Mouse (Mus musculus) forebrain, embryonic 11.5 days (tissue): ENCODE measurements around the gene Fat3. TPM values are rescaled to one million over a fixed set of nuclear protein-coding genes. Genes with fewer than 3 reads are reported as not detected.

ENCODE experiments used
- ATAC-seq: fragments of 200-750 bp; cut with Nextera tagmentation; replicated peaks from 2 replicates; pipeline ENCODE4 v1.8.0; 2017; ENCODE audit warnings: moderate TSS enrichment; ENCODE audit not compliant: low FRiP score
- DNase-seq: peaks from one replicate; pipeline ENCODE4 v3.0.0-alpha.2; 2017; ENCODE audit warnings: low spot score
- H3K27ac ChIP-seq: fragments of 300-500 bp; sonication (generic); 2 replicates; pipeline ENCODE4 v1.5.1; 2014; ENCODE audit warnings: low read depth, low read length
- H3K27me3 ChIP-seq: fragments of 300-500 bp; sonication (generic); 2 replicates; pipeline ENCODE4 v1.6.1; 2014; ENCODE audit warnings: mild to moderate bottlenecking, low read length, mixed read lengths; ENCODE audit not compliant: control insufficient read depth, insufficient read depth
- H3K36me3 ChIP-seq: fragments of 300-500 bp; sonication (generic); 2 replicates; pipeline ENCODE4 v1.6.1; 2014; ENCODE audit warnings: mild to moderate bottlenecking, low read length, moderate library complexity, mixed read lengths; ENCODE audit not compliant: control insufficient read depth, insufficient read depth
- H3K4me1 ChIP-seq: fragments of 300-500 bp; sonication (generic); replicated peaks from 2 replicates; pipeline ENCODE4 v1.6.1; 2014; ENCODE audit warnings: low read length, mixed read lengths; ENCODE audit not compliant: control insufficient read depth, insufficient read depth
- H3K4me2 ChIP-seq: fragments of 300-500 bp; sonication (generic); 2 replicates; pipeline ENCODE4 v1.6.1; 2014; ENCODE audit warnings: low read depth, mild to moderate bottlenecking, low read length, moderate library complexity, mixed read lengths; ENCODE audit not compliant: severe bottlenecking
- H3K4me3 ChIP-seq: fragments of 300-500 bp; sonication (generic); 2 replicates; pipeline ENCODE4 v1.5.1; 2014; ENCODE audit warnings: low read depth, low read length
- H3K9ac ChIP-seq: fragments of 300-500 bp; sonication (generic); 2 replicates; pipeline ENCODE4 v1.6.1; 2014; ENCODE audit warnings: low read length
- H3K9me3 ChIP-seq: fragments of 300-500 bp; sonication (generic); 2 replicates; pipeline ENCODE4 v1.6.1; 2016; ENCODE audit warnings: low read length, mixed read lengths; ENCODE audit not compliant: control insufficient read depth
- WGBS: fragments of 180-500 bp; shearing (Covaris S2); extraction: QIAGEN DNeasy Blood & Tissue Kit; methylation state at CpG from one replicate; pipeline ENCODE4 v1.1.7; 2014; 5-methylcytosine and 5-hydroxymethylcytosine counted together
- polyA plus RNA-seq: library from polyadenylated mRNA; unstranded; fragments of >200 nt; fragmentation: Nextera tagmentation; extraction: Ambion mirVana; gene quantifications from 2 replicates; pipeline ENCODE4 v1.2.1, GENCODE M21; 2014

The Fat3 gene
- polyA plus RNA-seq, 1 experiment from 2014 or later = 12.4 TPM

DNA sequence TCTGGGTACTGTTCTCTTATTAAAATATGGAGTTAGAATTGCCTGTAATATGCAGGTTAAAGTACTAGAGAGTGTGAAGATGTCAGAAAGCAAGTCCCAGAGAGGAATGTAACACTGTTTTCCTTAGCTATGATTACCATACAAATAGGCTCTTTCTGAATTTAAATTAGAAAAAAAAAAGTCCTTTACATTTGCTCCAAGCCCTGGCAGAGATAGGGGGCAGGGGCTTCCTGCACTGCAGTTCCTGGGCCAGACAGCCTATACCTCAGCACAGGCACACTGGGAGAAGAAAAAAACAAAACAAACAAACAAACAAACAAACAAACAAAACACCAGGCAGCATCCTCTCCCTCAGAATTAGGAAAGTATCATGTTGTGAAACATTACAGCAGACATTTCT, 274.5 kb downstream of the Fat3 start:
- Histone ChIP-seq H3K27me3 (no peaks in the 10 kb centered on the region), H3K36me3 (no peaks in the 10 kb centered on the region), H3K4me1 (peaks cover 9% of the 10 kb centered on the region; the same call in 1 of the 2 replicates), H3K9ac (no peak overlapping the region), H3K4me3 (no peak overlapping the region), H3K9me3 (no peaks in the 10 kb centered on the region), H3K27ac (no peak overlapping the region), H3K4me2 (no peak overlapping the region)
- DNase-seq (no peak), ATAC-seq (no peak)

DNA sequence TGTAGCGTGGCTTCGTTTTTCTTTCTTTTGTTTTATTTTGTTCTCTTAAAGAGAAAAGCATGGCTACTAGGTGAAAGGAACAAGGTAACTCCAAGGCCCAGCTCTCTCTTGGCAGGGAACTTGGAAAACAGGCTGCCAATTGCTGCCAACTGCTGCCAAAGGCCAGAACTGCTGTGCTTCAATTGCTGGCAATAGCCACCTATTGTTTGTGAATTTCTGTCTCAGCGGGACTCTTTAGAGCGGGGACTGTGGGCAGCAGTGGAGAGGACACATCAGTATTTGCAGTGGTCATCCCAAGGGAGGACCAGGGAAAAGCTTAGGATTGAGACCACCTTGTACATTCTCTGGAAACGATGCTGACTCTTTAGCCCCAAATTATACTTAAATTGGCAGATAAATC, 279.2 kb downstream of the Fat3 start:
- DNase-seq = no peak
- ATAC-seq = no peak
- no peak overlapping the region for H3K4me2 ChIP-seq
- no peak overlapping the region for H3K27ac ChIP-seq
- WGBS = 46% methylated on average over 5 of the region's 5 CpGs
- H3K36me3 ChIP-seq = no peaks in the 10 kb centered on the region
- H3K9ac ChIP-seq = no peak overlapping the region
- no peaks in the 10 kb centered on the region for H3K9me3 ChIP-seq
- no peak overlapping the region for H3K4me3 ChIP-seq
- H3K27me3 ChIP-seq = no peaks in the 10 kb centered on the region
- H3K4me1 ChIP-seq = peaks cover 6% of the 10 kb centered on the region; the same call in 1 of the 2 replicates

DNA sequence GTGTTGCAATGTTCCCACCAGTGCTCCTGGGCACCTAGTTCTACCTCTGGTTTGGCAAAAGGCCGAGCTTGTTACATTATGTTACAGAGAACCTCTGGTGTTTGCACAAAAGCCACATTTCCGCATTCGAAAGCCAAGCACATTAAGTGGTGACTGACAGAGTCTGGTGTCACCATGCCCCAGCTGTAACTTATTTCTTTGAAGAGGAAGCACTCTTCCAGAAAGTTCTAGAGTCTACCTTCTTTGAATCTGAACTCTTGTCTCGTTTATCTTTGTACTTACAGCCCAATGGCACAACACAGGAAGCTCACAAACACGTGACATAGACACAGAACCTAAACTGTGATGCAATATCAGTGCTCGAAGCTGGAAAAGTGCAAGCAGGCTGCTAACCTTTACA, 284.9 kb downstream of the Fat3 start:
- ATAC-seq (no peak), DNase-seq (no peak)
- no peak overlapping the region for H3K9ac ChIP-seq
- H3K36me3 ChIP-seq = no peaks in the 10 kb centered on the region
- H3K27ac ChIP-seq = no peak overlapping the region
- WGBS = 74% methylated on average over 6 of the region's 6 CpGs
- H3K9me3 ChIP-seq = no peaks in the 10 kb centered on the region
- H3K4me3 ChIP-seq = no peak overlapping the region
- H3K4me1 ChIP-seq = 0 out of 2 replicates have a peak, but pooled peaks cover 2% of the 10 kb centered on the region
- no peaks in the 10 kb centered on the region for H3K27me3 ChIP-seq
- H3K4me2 ChIP-seq = no peak overlapping the region

DNA sequence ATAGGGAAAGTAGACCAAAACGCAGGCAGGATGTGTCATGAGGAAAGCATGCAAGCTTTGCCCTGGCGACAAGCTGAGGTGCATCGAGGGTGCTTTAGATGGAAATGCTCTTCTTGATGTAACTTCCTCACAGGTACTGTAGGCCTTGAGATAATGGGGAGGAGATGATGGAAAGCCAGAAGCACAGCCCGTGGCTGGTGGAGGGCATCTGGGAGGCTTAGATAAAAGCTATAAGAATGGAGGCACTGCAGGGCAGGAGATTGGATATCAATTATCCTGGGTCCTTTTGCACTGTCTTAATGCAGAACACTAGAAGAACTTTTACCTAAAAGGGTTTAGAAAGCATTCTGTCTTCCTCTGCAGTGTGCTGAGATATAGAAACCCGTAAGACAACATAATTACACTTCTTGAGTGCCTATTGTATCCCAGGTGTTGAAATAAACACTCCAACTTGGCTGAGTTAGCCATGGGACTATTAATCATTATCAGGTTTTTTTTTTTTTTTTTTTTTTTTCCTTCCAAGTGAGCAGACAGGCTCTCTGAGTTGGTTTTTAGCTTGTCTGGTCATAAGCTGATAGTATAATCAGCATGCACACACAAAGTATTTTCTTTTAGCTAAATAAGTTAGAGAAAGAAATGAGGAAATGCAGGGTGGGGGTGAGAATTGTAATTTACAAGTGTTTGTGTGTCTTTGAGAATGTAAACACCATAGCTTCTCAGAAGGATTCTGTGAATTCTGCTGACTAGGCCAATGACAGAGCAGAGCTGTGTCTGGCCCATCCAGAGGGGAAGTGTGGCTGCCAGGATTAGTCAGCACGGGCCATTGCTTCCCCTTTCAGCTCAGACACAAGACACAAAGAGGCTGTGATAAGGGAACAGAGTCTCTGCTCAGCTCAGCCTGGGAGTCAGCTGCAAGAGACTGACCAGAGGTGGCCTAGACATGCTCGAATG, 286.1 kb downstream of the Fat3 start:
- Histone ChIP-seq H3K4me3 (no peak overlapping the region), H3K9me3 (no peaks in the 10 kb centered on the region), H3K4me1 (0 out of 2 replicates have a peak, but pooled peaks cover 2% of the 10 kb centered on the region), H3K36me3 (no peaks in the 10 kb centered on the region), H3K9ac (no peak overlapping the region), H3K27ac (no peak overlapping the region), H3K27me3 (no peaks in the 10 kb centered on the region), H3K4me2 (no peak overlapping the region)
- peak; percentile 90 for ATAC-seq
- WGBS = 56% methylated on average over 7 of the region's 7 CpGs
- peak; percentile 63 for DNase-seq

GRCm38 (mm10) chr9:16213324-16213723, 287.8 kb downstream of the Fat3 start:
- H3K36me3 ChIP-seq = no peaks in the 10 kb centered on the region
- H3K27ac ChIP-seq = no peak overlapping the region
- 69% methylated on average over 1 of the region's 1 CpGs for WGBS
- ATAC-seq (no peak), DNase-seq (no peak)
- no peaks in the 10 kb centered on the region for H3K9me3 ChIP-seq
- H3K4me3 ChIP-seq = no peak overlapping the region
- no peak overlapping the region for H3K4me2 ChIP-seq
- no peak overlapping the region for H3K9ac ChIP-seq
- 0 out of 2 replicates have a peak, but pooled peaks cover 2% of the 10 kb centered on the region for H3K4me1 ChIP-seq
- H3K27me3 ChIP-seq = no peaks in the 10 kb centered on the region

GRCm38 (mm10) chr9:16212628-16213027, 288.5 kb downstream of the Fat3 start:
- WGBS = 64% methylated on average over 3 of the region's 3 CpGs
- Histone ChIP-seq H3K4me3 (no peak overlapping the region), H3K27ac (no peak overlapping the region), H3K27me3 (no peaks in the 10 kb centered on the region), H3K4me2 (no peak overlapping the region), H3K9ac (no peak overlapping the region), H3K36me3 (no peaks in the 10 kb centered on the region), H3K4me1 (0 out of 2 replicates have a peak, but pooled peaks cover 2% of the 10 kb centered on the region), H3K9me3 (no peaks in the 10 kb centered on the region)
- no peak for DNase-seq
- no peak for ATAC-seq

GRCm38 (mm10) chr9:16212163-16212562, 288.9 kb downstream of the Fat3 start:
- WGBS = 81% methylated on average over 4 of the region's 4 CpGs
- DNase-seq (no peak), ATAC-seq (no peak)
- Histone ChIP-seq H3K27ac (no peak overlapping the region), H3K9me3 (no peaks in the 10 kb centered on the region), H3K4me2 (no peak overlapping the region), H3K27me3 (no peaks in the 10 kb centered on the region), H3K4me1 (0 out of 2 replicates have a peak, but pooled peaks cover 2% of the 10 kb centered on the region), H3K4me3 (no peak overlapping the region), H3K36me3 (no peaks in the 10 kb centered on the region), H3K9ac (no peak overlapping the region)

- Histone ChIP-seq H3K9ac (no peak overlapping the region), H3K27me3 (no peaks in the 10 kb centered on the region), H3K36me3 (no peaks in the 10 kb centered on the region), H3K4me3 (no peak overlapping the region), H3K4me1 (0 out of 2 replicates have a peak, but pooled peaks cover 2% of the 10 kb centered on the region), H3K4me2 (no peak overlapping the region), H3K27ac (no peak overlapping the region), H3K9me3 (no peaks in the 10 kb centered on the region)
- no peak for ATAC-seq
- no peak for DNase-seq
- 71% methylated on average over 3 of the region's 3 CpGs for WGBS
These were observed 289.6 kb downstream of the Fat3 start for GRCm38 (mm10) chr9:16211468-16211867.
